Mouse (Mus musculus): ENCODE data around the gene Fbxw5. TPM values are rescaled to one million over a fixed set of nuclear protein-coding genes. Genes with fewer than 3 reads are reported as not detected.

Gene Fbxw5
- polyA plus RNA-seq (2015; fragmentation: Nextera tagmentation; extraction: Ambion mirVana), result 65.7 and 71.1 TPM in 2 replicates

GRCm38 (mm10) chr2:25500576-25501405 is at the start of gene Fbxw5:
Gene Fbxw5, plus strand, starts transcription at chr2:25500750.
- Histone ChIP-seq H3K9me3 (replicated peaks; ENCODE audit: low read length) (no peaks in the 10 kb centered on the region), H3K9ac (ENCODE audit: low read depth, low read length) (peak within 1 kb of the TSS; percentile 63), H3K4me1 (replicated peaks; ENCODE audit: insufficient read depth, low read length) (peaks cover 15% of the 10 kb centered on the region), H3K27ac (peak within 1 kb of the TSS; percentile 76), H3K27me3 (ENCODE audit: insufficient read depth, low read length) (no peaks in the 10 kb centered on the region), H3K4me3 (replicated peaks; ENCODE audit: low read depth, low read length) (peak within 1 kb of the TSS; percentile 55), H3K36me3 (ENCODE audit: insufficient read depth, low read length) (peaks cover 25% of the 10 kb centered on the region), H3K4me2 (ENCODE audit: low read length) (peak within 1 kb of the TSS; percentile 75)
- ATAC-seq (replicated peaks; ENCODE audit: low FRiP score, low read depth) (peak; percentile 86), DNase-seq (ENCODE audit: low spot score) (peak; percentile 97)
- TF ChIP-seq CTCF (IDR thresholded peaks at IDR 0.05; ENCODE audit: low read depth), result no peak
- WGBS, result under 1% methylated on average over 39 of the region's 44 CpGs

DNA sequence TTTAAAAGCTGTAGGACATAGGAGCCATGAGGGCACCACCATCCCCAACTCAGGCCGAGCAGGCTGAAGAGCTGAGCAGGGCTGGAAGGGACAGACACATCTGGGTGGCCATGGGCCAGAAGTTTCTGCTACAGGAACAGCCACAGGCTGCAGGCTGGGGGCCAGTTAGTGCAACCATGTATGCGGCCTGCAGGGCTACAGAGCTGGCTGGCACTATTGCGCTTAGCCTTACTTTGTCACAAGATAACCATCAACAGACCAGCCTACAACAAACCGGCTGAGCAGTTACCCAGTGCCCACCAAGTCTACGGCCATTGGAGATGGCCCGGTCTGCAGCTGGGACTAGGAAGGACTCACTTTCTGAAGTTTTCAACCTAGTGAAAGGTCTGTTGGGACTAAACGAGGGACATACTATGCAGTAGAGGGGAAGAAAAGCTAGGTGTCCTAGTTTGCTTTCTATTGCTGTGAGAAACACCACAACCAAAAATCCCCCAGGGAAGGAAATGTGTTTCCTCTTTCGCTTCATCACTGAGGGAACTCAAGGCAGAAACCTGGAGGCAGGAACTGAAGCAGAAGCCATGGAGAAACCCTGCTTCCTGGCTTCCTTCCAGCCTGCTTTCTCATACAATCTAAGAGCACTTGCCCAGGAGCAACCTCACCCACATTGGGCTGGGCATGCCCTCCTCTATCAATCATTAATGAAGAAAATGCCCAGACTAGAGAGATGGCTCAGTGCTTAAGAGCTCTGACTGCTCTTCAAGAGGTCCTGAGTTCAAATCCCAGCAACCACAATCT is 49.5 kb upstream of the Fbxw5 start:
- no peak for ATAC-seq (replicated peaks; ENCODE audit: low FRiP score, low read depth)
- Histone ChIP-seq H3K9ac (ENCODE audit: low read depth, low read length) (no peak overlapping the region), H3K4me2 (ENCODE audit: low read length) (no peak overlapping the region), H3K4me3 (replicated peaks; ENCODE audit: low read depth, low read length) (no peak overlapping the region), H3K9me3 (replicated peaks; ENCODE audit: low read length) (no peaks in the 10 kb centered on the region), H3K27me3 (ENCODE audit: insufficient read depth, low read length) (no peaks in the 10 kb centered on the region), H3K36me3 (ENCODE audit: insufficient read depth, low read length) (0 out of 2 replicates have a peak, but pooled peaks cover 8% of the 10 kb centered on the region), H3K27ac (peak overlapping the region; percentile 19; the same call in 1 of the 2 replicates), H3K4me1 (replicated peaks; ENCODE audit: insufficient read depth, low read length) (no peaks in the 10 kb centered on the region)
- no peak for DNase-seq (ENCODE audit: low spot score)
- TF ChIP-seq CTCF (IDR thresholded peaks at IDR 0.05; ENCODE audit: low read depth), result no peak
- 72% methylated on average over 8 of the region's 8 CpGs for whole genome bisulfite sequencing

DNA sequence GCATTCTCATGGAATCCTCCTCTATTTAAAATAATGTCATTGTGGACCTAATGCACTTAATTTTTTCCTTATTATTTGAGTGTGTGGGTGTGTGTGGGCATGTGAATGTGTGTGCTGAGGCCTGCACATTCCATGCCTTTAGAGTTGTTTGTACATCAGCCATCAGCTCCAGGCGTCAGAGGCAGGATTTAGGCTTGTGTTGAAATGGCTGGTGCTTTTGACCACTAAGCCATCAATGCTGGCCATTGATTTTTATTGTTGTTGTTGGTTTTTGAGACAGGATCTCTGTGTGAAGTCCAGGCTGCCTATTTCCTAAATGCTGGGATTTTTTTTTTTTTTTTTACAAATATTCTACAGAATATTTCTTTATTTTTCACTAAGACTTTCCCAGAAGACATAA is 47.6 kb upstream of the Fbxw5 start:
- Histone ChIP-seq H3K9ac (ENCODE audit: low read depth, low read length) (no peak overlapping the region), H3K27me3 (ENCODE audit: insufficient read depth, low read length) (no peaks in the 10 kb centered on the region), H3K9me3 (replicated peaks; ENCODE audit: low read length) (no peaks in the 10 kb centered on the region), H3K4me2 (ENCODE audit: low read length) (no peak overlapping the region), H3K4me1 (replicated peaks; ENCODE audit: insufficient read depth, low read length) (no peaks in the 10 kb centered on the region), H3K36me3 (ENCODE audit: insufficient read depth, low read length) (0 out of 2 replicates have a peak, but pooled peaks cover under 1% of the 10 kb centered on the region), H3K4me3 (replicated peaks; ENCODE audit: low read depth, low read length) (no peak overlapping the region), H3K27ac (no peak overlapping the region; the same call in 1 of the 2 replicates)
- no peak for ATAC-seq (replicated peaks; ENCODE audit: low FRiP score, low read depth)
- no peak for DNase-seq (ENCODE audit: low spot score)
- 43% methylated on average over 1 of the region's 1 CpGs for WGBS
- no peak for TF ChIP-seq CTCF (IDR thresholded peaks at IDR 0.05; ENCODE audit: low read depth)

GRCm38 (mm10) chr2:25456205-25456953 is 44.2 kb upstream of the Fbxw5 start, which contains the start of gene Clic3:
Gene Clic3, plus strand, starts transcription at chr2:25456838.
- Histone ChIP-seq H3K9me3 (replicated peaks; ENCODE audit: low read length) (no peaks in the 10 kb centered on the region), H3K4me3 (replicated peaks; ENCODE audit: low read depth, low read length) (no peak within 1 kb of the TSS), H3K4me1 (replicated peaks; ENCODE audit: insufficient read depth, low read length) (peaks cover 12% of the 10 kb centered on the region; the same call in 1 of the 2 replicates), H3K9ac (ENCODE audit: low read depth, low read length) (0 out of 2 replicates have a peak within 1 kb of the TSS, but pooled peaks have one; percentile 8), H3K27ac (no peak within 1 kb of the TSS), H3K4me2 (ENCODE audit: low read length) (no peak within 1 kb of the TSS), H3K27me3 (ENCODE audit: insufficient read depth, low read length) (no peaks in the 10 kb centered on the region), H3K36me3 (ENCODE audit: insufficient read depth, low read length) (no peaks in the 10 kb centered on the region)
- DNase-seq (ENCODE audit: low spot score) (no peak), ATAC-seq (replicated peaks; ENCODE audit: low FRiP score, low read depth) (no peak)
- no peak for TF ChIP-seq CTCF (IDR thresholded peaks at IDR 0.05; ENCODE audit: low read depth)
- 57% methylated on average over 14 of the region's 14 CpGs for WGBS

DNA sequence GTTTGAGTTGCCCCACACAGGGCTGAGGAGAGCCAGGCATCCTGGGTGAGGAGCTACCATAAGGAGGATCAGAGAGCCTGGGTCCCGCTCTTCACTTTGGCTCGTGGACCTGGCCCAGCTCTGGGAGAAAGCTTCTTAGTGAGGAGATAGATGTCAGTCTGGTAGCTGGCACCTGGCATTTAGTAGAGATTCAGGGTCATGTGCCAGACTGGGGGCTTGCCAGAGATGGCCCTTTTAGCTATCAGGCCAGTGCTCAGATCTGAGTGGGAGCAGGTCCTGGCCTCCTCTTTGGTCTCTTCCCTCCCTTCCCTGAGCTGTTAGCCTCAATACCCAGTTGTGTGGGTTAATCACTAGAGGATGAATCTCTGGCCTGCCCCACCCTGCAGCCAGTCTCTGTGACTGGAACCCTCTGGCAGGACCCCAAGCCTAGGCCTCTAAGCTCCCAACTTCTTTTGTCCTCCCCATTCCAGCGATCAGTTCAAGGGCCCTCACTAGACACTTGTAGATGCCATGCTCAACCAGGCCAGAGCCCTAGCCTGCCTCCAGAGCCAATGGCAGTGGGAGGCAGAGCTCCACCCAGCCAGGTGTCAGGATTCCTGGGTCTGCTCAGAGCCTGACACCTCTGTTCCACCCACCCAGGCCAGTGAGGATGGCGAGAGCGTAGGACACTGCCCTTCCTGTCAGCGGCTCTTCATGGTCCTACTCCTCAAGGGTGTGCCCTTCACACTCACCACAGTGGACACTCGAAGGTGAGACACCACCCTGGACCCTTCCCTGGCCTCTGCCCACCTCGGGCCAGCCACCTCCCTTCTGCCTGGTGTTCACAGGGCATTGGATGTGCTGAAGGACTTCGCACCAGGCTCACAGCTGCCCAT is 43.3 kb upstream of the Fbxw5 start:
- no peak for TF ChIP-seq CTCF (IDR thresholded peaks at IDR 0.05; ENCODE audit: low read depth)
- no peaks in the 10 kb centered on the region for H3K27me3 ChIP-seq (ENCODE audit: insufficient read depth, low read length)
- no peak for DNase-seq (ENCODE audit: low spot score)
- H3K9ac ChIP-seq (ENCODE audit: low read depth, low read length), result 0 out of 2 replicates have a peak overlapping the region, but pooled peaks have one; percentile 8
- no peak overlapping the region for H3K4me2 ChIP-seq (ENCODE audit: low read length)
- H3K27ac ChIP-seq, result no peak overlapping the region
- WGBS, result 84% methylated on average over 9 of the region's 9 CpGs
- H3K4me1 ChIP-seq (replicated peaks; ENCODE audit: insufficient read depth, low read length), result peaks cover 13% of the 10 kb centered on the region; the same call in 1 of the 2 replicates
- no peak overlapping the region for H3K4me3 ChIP-seq (replicated peaks; ENCODE audit: low read depth, low read length)
- no peaks in the 10 kb centered on the region for H3K9me3 ChIP-seq (replicated peaks; ENCODE audit: low read length)
- H3K36me3 ChIP-seq (ENCODE audit: insufficient read depth, low read length), result no peaks in the 10 kb centered on the region
- ATAC-seq (replicated peaks; ENCODE audit: low FRiP score, low read depth), result no peak
